Mouse (Mus musculus) limb, embryonic 14.5 days (tissue): ENCODE results near the gene Lrrc1. TPM values are rescaled to one million over a fixed set of nuclear protein-coding genes. Genes with fewer than 3 reads are reported as not detected.

Experiments
- ATAC-seq: fragments of 200-750 bp; cut with Nextera tagmentation; 2 replicates; pipeline ENCODE4 v1.8.0; 2017; ENCODE audit warnings: low read depth, moderate number of reproducible peaks, moderate TSS enrichment; ENCODE audit not compliant: low FRiP score
- DNase-seq: peaks from one replicate; pipeline ENCODE4 v3.0.0-alpha.2; 2015; ENCODE audit warnings: low spot score
- H3K27ac ChIP-seq: fragments of 300-500 bp; sonication (generic); replicated peaks from 2 replicates; pipeline ENCODE4 v1.5.1; 2014; ENCODE audit warnings: low read depth, mild to moderate bottlenecking, low read length, moderate library complexity, mixed read lengths
- H3K27me3 ChIP-seq: fragments of 300-500 bp; sonication (generic); 2 replicates; pipeline ENCODE4 v1.6.1; 2014; ENCODE audit warnings: low read length, mixed read lengths; ENCODE audit not compliant: control insufficient read depth, insufficient read depth
- H3K36me3 ChIP-seq: fragments of 300-500 bp; sonication (generic); 2 replicates; pipeline ENCODE4 v1.6.1; 2014; ENCODE audit warnings: mild to moderate bottlenecking, low read length, moderate library complexity, mixed read lengths; ENCODE audit not compliant: control insufficient read depth, insufficient read depth
- H3K4me1 ChIP-seq: fragments of 300-500 bp; sonication (generic); 2 replicates; pipeline ENCODE4 v1.6.1; 2014; ENCODE audit warnings: antibody characterized with exemption, low read length, mixed read lengths; ENCODE audit not compliant: control insufficient read depth, insufficient read depth
- H3K4me2 ChIP-seq: fragments of 300-500 bp; sonication (generic); replicated peaks from 2 replicates; pipeline ENCODE4 v1.6.1; 2014; ENCODE audit warnings: low read depth, mild to moderate bottlenecking, low read length, moderate library complexity; ENCODE audit not compliant: severe bottlenecking
- H3K4me3 ChIP-seq: fragments of 300-500 bp; sonication (generic); replicated peaks from 2 replicates; pipeline ENCODE4 v1.5.1; 2014; ENCODE audit warnings: low read length
- H3K9ac ChIP-seq: fragments of 300-500 bp; sonication (generic); 2 replicates; pipeline ENCODE4 v1.6.1; 2014; ENCODE audit warnings: mild to moderate bottlenecking, low read depth, low read length, moderate library complexity; ENCODE audit not compliant: severe bottlenecking
- H3K9me3 ChIP-seq: fragments of 300-500 bp; sonication (generic); 2 replicates; pipeline ENCODE4 v1.6.1; 2016; ENCODE audit warnings: low read length; ENCODE audit not compliant: control insufficient read depth
- POLR2A ChIP-seq: fragments of 200-500 bp; IDR thresholded peaks from 2 replicates; pipeline ENCODE4 v1.8.0; 2012; ENCODE audit warnings: inconsistent platforms, mild to moderate bottlenecking, moderate library complexity, borderline replicate concordance; ENCODE audit not compliant: insufficient read depth, insufficient read length; ENCODE audit errors: extremely low read depth
- WGBS: fragments of 180-500 bp; shearing (Covaris S2); extraction: QIAGEN DNeasy Blood & Tissue Kit; methylation state at CpG from one replicate; pipeline ENCODE4 v1.1.7; 2014; 5-methylcytosine and 5-hydroxymethylcytosine counted together
- polyA plus RNA-seq, 2 experiments: library from polyadenylated mRNA; depleted of rRNA in 1 of 2; stranded (reverse) in 1 of 2; unstranded in 1 of 2; fragments of >200 nt; fragmentation: Nextera tagmentation in 1 of 2; extraction: Ambion mirVana in 1 of 2; gene quantifications; 2 replicates each; pipeline versions ENCODE4 v1.2.1 to v1.2.3; 2012 to 2014

Gene Lrrc1
- polyA plus RNA-seq, 2 experiments: 16.8 to 26.6 TPM

DNA sequence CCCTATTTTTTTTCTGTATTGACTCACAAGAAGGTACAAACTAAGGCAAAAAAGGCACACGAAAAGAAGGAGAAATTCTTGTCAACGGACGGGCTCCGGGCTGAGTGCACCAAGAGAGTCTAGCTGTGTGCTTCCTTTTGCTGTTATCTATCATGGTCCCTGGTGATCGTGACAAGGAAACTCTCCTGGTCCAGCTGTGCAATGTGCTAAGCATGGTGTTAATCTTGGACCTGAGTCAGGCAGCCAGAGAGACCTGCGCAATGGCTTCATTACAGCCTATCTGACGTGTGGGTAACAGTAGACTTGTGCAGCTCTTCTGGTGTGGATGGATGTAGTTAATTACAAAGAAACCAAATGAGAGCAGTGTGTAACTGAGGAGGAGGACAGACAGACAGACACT, 50.4 kb downstream of the Lrrc1 start:
- TF ChIP-seq POLR2A: no peak
- no peak overlapping the region for H3K4me3 ChIP-seq
- no peaks in the 10 kb centered on the region for H3K27me3 ChIP-seq
- no peak overlapping the region for H3K9ac ChIP-seq
- no peak overlapping the region for H3K27ac ChIP-seq
- no peaks in the 10 kb centered on the region for H3K9me3 ChIP-seq
- WGBS: 92% methylated on average over 7 of the region's 7 CpGs
- DNase-seq (no peak), ATAC-seq (no peak)
- H3K4me2 ChIP-seq: no peak overlapping the region
- peaks cover 6% of the 10 kb centered on the region; the same call in 1 of the 2 replicates for H3K4me1 ChIP-seq
- no peaks in the 10 kb centered on the region for H3K36me3 ChIP-seq

GRCm38 (mm10) chr9:77488611-77489010, 56.1 kb downstream of the Lrrc1 start:
- no peaks in the 10 kb centered on the region for H3K27me3 ChIP-seq
- TF ChIP-seq POLR2A: no peak
- H3K4me3 ChIP-seq: no peak overlapping the region
- DNase-seq (no peak), ATAC-seq (no peak)
- no peak overlapping the region for H3K9ac ChIP-seq
- H3K36me3 ChIP-seq: no peaks in the 10 kb centered on the region
- H3K4me1 ChIP-seq: no peaks in the 10 kb centered on the region
- H3K27ac ChIP-seq: no peak overlapping the region
- whole genome bisulfite sequencing: 89% methylated on average over 11 of the region's 11 CpGs
- H3K4me2 ChIP-seq: no peak overlapping the region
- no peaks in the 10 kb centered on the region for H3K9me3 ChIP-seq

DNA sequence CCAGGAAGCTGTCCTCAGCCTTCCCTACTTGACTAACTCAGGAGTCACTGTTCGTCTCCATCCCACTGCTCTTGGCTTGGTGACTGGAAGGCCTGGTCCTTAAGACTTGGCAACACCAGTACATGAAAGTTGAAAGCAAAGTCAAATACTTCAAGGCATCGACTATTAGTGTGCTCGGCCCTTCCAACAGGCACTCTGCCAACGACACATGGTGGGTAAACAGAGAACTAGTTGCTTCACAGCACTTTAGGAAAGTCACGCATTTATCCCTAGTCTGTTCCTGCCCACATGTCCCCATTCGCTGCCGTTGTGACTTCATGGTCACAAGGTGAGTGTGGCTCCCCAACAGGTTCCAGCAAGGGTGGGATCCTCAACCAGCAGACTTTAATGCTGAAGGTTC, 57.2 kb downstream of the Lrrc1 start:
- ATAC-seq (no peak), DNase-seq (no peak)
- H3K27me3 ChIP-seq: no peaks in the 10 kb centered on the region
- no peak overlapping the region for H3K4me2 ChIP-seq
- no peak overlapping the region for H3K27ac ChIP-seq
- no peaks in the 10 kb centered on the region for H3K36me3 ChIP-seq
- WGBS: 83% methylated on average over 7 of the region's 7 CpGs
- no peak overlapping the region for H3K4me3 ChIP-seq
- H3K4me1 ChIP-seq: no peaks in the 10 kb centered on the region
- no peaks in the 10 kb centered on the region for H3K9me3 ChIP-seq
- TF ChIP-seq POLR2A: no peak
- no peak overlapping the region for H3K9ac ChIP-seq

DNA sequence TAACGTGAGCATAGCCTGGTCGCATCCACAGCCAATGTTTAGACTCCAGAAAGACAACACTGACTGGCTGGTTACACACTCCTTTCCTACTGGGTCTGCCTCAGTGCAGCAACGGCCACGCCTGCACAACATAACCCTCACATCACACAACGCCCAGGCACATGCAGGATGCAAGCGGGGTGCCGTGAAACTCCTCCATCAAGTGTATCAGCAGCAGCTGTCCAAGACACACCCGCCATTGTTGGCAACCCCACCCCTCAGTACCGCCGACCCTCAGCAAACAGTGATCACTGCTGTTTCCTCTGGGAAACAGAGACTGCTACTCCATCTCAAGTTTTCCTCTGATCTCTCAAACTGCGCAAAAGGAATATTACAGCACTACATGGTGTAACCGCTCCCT, 58.8 kb downstream of the Lrrc1 start:
- Histone ChIP-seq H3K27ac (no peak overlapping the region), H3K9ac (no peak overlapping the region), H3K4me3 (no peak overlapping the region), H3K4me2 (no peak overlapping the region), H3K36me3 (no peaks in the 10 kb centered on the region), H3K4me1 (peaks cover 7% of the 10 kb centered on the region; the same call in 1 of the 2 replicates), H3K9me3 (no peaks in the 10 kb centered on the region), H3K27me3 (no peaks in the 10 kb centered on the region)
- no peak for ATAC-seq
- no peak for TF ChIP-seq POLR2A
- WGBS: 79% methylated on average over 12 of the region's 12 CpGs
- no peak for DNase-seq

- Histone ChIP-seq H3K4me1 (peaks cover 10% of the 10 kb centered on the region; the same call in 1 of the 2 replicates), H3K36me3 (no peaks in the 10 kb centered on the region), H3K9me3 (no peaks in the 10 kb centered on the region), H3K9ac (no peak overlapping the region), H3K4me2 (no peak overlapping the region), H3K27me3 (no peaks in the 10 kb centered on the region), H3K4me3 (no peak overlapping the region), H3K27ac (no peak overlapping the region)
- WGBS: 84% methylated on average over 10 of the region's 10 CpGs
- no peak for TF ChIP-seq POLR2A
- ATAC-seq (no peak), DNase-seq (no peak)
Measured at GRCm38 (mm10) chr9:77484751-77485150, 59.9 kb downstream of the Lrrc1 start.

DNA sequence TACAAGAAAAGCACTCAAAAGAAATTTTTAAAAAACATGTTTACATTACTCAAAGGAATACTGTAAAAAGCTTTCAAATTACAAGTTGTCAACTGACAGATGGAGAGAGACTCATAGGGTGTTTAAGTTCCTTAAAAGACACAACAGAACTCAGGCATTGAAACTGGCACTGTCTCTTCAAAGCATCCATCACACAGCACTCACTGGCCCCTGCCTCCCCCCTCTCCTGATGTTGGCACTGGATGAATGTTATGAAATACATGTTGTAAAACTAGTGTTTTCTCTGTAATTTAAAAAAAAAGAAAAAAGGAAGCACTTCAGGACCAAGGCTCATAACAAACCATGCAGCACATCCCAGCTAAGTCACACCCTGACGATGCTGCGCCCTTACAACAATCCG, 61.1 kb downstream of the Lrrc1 start:
- WGBS: 92% methylated on average over 3 of the region's 3 CpGs
- H3K36me3 ChIP-seq: no peaks in the 10 kb centered on the region
- H3K27ac ChIP-seq: no peak overlapping the region
- H3K4me1 ChIP-seq: peaks cover 16% of the 10 kb centered on the region; the same call in 1 of the 2 replicates
- no peaks in the 10 kb centered on the region for H3K9me3 ChIP-seq
- no peak for TF ChIP-seq POLR2A
- no peak for DNase-seq
- no peak overlapping the region for H3K4me3 ChIP-seq
- no peak overlapping the region for H3K4me2 ChIP-seq
- H3K9ac ChIP-seq: no peak overlapping the region
- H3K27me3 ChIP-seq: no peaks in the 10 kb centered on the region
- ATAC-seq: no peak
